Mouse (Mus musculus): ENCODE measurements around the gene Bri3. TPM values are rescaled to one million over a fixed set of nuclear protein-coding genes. Genes with fewer than 3 reads are reported as not detected.
A peak's percentile ranks its signal among the peaks of the same experiment; 100 is the strongest.
"Not testable (repeated sequence)": the region's sequence is repeated elsewhere in the genome, so short reads cannot be mapped to it uniquely, and the experiment has no call there.

Bri3 gene
- total RNA-seq, 2 experiments from 2014 or later, result 115 to 151 TPM

GRCm38 (mm10) chr5:144295357-144295756 lies 51.1 kb downstream of the Bri3 start:
- no peak for DNase-seq

- no peak for DNase-seq
Observed at GRCm38 (mm10) chr5:144296090-144296604, 51.9 kb downstream of the Bri3 start.

GRCm38 (mm10) chr5:144303071-144303470 lies 58.8 kb downstream of the Bri3 start:
- DNase-seq, result no peak

GRCm38 (mm10) chr5:144308929-144309328 lies 64.7 kb downstream of the Bri3 start:
- no peak for DNase-seq

GRCm38 (mm10) chr5:144312183-144312582 lies 67.9 kb downstream of the Bri3 start:
- DNase-seq, result no peak

DNA sequence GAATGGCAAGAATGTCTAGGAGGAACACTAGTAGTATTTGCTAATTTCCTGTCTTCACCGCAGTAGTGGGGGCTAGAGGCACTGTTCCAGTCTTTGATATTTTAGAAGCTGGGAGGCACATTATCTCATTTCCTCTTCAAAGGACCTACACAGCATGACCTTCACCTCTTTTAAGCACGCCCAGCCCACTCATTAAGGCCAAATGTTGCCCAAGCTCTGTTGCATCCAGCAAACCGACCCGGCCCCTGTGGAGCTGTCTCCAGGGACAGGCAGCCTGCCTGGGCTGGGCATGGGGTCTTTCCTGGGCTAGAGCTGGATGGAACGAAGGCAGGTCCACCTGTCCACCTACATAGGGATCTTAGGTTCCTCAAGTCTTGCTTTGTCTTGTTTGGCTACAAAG lies 69.1 kb downstream of the Bri3 start:
- peak; percentile 57 to 66 for DNase-seq

DNA sequence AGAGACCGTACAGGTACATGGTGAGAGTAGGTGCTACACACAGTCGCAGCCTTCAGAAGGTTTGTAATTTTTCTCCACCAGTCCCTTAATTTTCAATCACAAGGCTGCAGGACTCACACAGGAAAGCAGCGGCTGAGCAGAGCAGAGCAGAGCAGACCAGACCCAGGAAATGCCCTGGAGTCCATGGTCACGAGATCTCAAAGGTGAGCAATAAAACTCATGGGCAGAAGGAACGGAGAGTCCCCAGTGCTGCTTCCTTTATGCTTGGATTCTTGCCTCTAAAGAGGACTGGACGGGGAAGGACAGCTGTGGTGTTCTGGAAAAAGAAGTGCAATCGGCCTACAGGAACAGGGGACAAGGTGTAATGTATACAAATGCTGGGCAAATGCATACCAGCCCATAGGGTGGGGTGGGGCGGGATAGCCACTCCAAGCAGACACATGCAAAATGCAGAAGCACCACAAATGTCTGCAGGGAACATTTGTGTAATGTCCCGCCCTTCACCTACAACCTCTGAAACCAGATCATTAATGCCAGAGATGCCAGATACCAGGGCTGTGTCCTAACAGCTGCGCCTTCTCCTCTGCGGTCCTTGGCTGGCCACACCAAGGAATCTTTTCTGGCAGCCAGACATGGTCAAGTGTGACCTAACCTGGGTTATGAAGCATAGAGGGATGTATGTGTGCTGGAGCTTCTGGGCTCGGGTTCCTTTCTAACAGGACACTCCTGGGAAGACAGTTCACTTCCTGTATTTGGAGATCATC lies 70.7 kb downstream of the Bri3 start:
- no peak for DNase-seq

DNA sequence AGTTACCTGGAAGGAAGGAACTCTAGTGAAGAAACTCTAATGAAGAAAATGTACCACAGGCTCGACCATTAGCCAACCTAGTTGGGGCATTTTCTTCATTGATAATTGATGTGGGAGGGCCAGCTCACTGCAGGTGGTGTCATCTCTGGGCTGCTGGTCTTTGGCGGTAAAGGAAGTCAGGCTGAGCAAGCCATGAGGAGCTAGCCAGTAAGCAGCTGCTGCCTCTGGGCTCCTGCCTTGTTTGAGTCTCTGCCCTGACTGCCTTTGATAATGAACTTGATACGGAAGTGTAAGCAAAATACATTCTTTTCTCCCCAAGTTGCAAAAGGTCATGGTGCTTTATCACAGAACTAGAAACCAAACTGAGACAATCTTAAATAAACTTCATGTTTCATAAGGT lies 72.2 kb downstream of the Bri3 start:
- no peak for DNase-seq

GRCm38 (mm10) chr5:144317426-144317825 lies 73.2 kb downstream of the Bri3 start:
- DNase-seq, result no peak

DNA sequence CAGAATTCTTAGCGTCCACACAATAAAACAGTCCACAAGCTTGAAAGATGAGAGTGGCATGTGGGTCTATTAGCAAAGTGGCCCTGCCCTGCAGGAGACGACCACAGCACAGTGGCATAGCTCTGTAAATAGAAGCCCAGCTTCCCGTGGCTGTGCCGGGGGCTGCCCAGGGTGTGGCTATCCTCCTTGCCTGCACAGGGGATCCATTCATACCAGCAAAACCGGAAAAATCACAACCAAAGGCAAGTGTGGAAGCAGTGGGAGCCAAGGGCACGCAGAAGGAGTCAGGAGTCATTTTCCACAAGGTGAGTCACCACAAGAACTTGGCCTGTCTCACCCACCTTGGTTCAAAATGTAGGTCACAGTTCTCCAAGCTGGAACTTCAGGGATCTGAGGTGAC lies 74.0 kb downstream of the Bri3 start:
- DNase-seq, result peak; percentile 10 to 34

GRCm38 (mm10) chr5:144321681-144322080 lies 77.4 kb downstream of the Bri3 start:
- peak; percentile 74 to 77 for DNase-seq

DNA sequence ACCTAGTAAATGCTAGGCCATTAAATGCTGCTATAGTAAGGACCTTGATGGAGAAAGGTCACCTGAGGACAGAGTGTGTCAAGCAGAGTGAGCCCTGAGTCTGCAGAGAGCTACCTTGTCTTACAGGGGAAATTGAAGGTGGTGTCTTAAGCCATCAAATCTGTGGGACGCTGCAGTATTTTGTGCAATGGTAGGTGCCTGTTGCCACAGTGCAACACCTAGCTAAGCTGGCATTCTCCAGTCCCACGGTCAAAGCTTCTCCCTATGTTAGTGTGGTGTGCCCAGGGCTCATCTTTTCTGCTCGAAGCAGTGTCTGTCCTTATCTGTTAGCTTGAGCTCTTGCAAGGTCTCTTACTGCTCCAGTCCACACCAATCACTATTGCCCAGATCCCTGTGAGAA lies 78.5 kb downstream of the Bri3 start:
- no peak for DNase-seq

DNA sequence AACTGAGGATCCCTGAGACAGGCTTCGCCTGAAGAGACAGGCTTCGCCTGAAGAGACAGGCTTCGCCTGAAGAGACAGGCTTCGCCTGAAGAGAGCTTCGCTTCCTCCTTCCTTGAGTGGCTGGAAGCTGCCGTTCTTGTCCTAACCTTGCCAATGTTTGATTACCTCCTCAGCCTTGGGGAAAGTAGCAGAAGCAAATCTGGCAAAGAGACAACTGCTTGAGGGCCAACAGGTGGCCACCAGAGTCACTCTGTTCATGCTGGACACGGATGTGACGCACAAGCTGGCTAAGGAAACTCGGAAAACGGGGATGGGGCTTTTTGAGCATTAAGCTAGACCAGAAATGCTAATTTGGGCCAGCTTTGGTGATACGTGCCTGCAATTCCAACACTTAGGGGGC lies 89.8 kb downstream of the Bri3 start:
- DNase-seq, result no peak

DNA sequence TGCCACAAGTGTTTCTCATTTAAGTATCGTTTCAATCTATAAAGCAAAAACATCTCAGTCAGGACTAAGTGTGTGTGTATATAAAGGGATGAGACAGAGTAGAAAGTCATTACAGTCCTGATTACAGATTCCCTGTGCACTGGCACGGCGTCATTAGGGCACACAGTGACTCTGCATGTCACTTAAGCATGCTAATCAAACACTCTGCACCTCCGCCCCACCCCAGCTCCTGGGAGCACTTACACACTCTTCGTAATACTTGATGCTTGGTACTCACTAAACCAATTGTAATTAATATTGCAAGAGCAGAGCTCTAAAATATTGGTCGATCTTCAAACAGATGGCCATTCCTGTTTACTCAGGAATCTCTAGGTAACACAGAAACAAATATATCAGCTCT lies 91.1 kb downstream of the Bri3 start:
- not testable (repeated sequence) for DNase-seq

DNA sequence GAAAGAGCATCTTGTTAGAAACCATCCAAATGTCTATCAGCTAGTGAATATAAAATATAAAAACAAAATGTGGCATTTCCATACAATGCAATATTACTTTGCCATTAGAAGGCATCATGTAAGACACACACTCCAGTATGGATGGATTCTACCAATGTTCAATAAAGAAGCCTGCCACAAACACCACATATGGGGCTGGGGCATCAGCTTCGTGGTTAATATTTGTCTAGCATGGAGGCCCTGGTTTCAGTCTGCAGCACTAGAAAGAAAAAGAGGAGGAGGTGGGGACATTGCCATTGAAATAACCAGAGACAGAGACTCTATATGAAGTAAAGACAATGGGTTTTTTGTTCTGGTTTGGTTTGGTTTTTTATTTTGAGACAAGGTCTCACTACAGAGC lies 94.5 kb downstream of the Bri3 start:
- no peak for DNase-seq

GRCm38 (mm10) chr5:144341085-144341484 lies 96.8 kb downstream of the Bri3 start:
- DNase-seq, result no peak

DNA sequence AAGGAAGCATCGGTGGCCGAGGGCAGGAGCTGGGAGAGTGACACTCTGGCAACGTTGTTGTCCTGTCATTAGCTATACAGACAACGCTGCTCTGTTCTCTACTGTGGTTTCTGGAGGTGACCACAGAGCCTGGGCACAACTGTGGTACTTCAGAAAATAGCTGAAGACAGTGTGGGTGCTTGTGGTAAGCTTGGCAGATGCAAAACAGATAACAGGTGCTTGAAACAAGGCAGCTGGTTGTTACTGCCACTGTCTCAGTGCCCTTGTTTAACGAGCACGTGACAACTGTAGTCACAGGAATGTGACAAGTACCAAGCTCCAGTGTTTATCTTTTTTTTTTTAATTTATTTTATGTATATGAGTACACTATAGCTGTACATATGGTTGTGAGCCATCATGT lies 100.4 kb downstream of the Bri3 start:
- no peak for DNase-seq

- no peak for DNase-seq
Observed at GRCm38 (mm10) chr5:144351185-144351584, 106.9 kb downstream of the Bri3 start.

- DNase-seq, result no peak
Observed at GRCm38 (mm10) chr5:144352250-144353047, 108.2 kb downstream of the Bri3 start.

DNA sequence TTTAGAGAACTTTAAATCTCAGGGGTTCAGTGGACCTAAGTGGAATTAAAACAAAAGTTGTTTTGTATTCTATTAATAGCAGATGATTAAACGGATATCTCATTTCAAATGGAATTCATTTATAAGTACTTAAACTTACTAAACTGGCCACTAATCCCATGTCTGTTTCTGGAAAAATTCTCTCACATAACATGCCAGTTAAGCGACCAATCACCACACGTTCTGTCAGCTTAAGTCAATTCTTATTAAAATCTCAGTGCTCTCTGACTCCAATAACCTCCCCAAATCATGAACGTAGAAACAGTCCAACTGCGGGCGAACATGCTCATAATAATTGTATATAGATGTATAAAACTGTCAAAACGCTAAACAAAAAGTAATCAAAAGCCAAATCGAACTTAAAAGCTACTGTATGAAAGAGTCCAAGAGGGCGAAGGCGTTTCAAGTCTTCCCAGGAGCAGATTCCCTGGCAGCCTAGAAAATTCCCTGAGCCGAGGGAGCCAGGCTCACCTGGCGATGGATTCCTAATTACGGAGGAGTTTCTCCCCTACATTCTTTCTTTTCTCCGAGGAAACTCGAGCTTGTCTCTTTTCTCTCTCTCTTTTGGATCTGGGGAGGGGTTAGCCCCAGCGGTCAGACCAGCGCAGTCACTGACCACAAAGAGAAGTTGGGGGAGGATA lies 112.7 kb downstream of the Bri3 start:
- DNase-seq, result no peak

DNA sequence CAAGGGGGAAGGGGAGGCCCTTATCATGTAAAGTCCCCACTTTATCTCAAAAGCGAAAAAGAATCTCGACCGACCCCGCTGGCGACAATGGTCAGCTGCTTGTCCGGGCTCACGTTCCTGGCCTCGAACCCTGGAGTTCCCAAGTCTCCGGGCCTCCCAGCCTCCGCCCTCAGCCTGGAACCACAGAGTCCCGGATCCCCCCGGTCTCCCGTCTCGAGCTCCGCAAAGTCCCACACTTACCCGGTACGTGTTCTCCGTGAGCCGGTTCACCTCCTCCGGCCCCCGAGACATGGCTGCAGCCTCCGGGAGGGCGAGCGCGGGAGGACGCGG lies 113.3 kb downstream of the Bri3 start:
- DNase-seq, result no peak

- peak; percentile 96 for DNase-seq
Observed at GRCm38 (mm10) chr5:144357881-144358591, 113.8 kb downstream of the Bri3 start, which contains the start of gene Baiap2l1. Gene Baiap2l1 (minus strand): TSS chr5:144358112.

Measured in adrenal gland, postnatal 36 days (tissue).